Comparison of ENCODE assay signal across 13 mouse cellular contexts in genomic region chr10:11886237-11886636, GRCm38 (mm10).
"Had no signal": no experiment of that assay in that cellular context is flagged by ENCODE, and none has a peak within 500 bp of the region (broad histone marks: within the 10 kb centered on the region; RNA-seq: fewer than 3 reads in every experiment).

No protein-coding gene starts in this region.

- DNase-seq: liver, postnatal 0 days; lung, adult 2 months; lung, postnatal 14 days; lung, postnatal 36 days; retina, postnatal 1 day; right cerebral cortex, postnatal 4 days; spleen, adult 18-20 months; thymus, adult 18-20 months; thymus, postnatal 14 days; thymus, postnatal 36 days had no signal

- ATAC-seq: liver, postnatal 0 days; lung, postnatal 0 days; midbrain, embryonic 13.5 days; midbrain, embryonic 15.5 days had no signal
